Mouse (Mus musculus) midbrain, embryonic 14.5 days (tissue): ENCODE measurements around the gene Basp1. TPM values are rescaled to one million over a fixed set of nuclear protein-coding genes. Genes with fewer than 3 reads are reported as not detected.
A peak's percentile ranks its signal among the peaks of the same experiment; 100 is the strongest.

Experiments used
- ATAC-seq: fragments of 200-750 bp; cut with Nextera tagmentation; 2 replicates; pipeline ENCODE4 v1.8.0; 2017; ENCODE audit warnings: moderate number of reproducible peaks, moderate library complexity; ENCODE audit not compliant: low FRiP score, low TSS enrichment
- DNase-seq: peaks from one replicate; pipeline ENCODE4 v3.0.0-alpha.2; 2015
- H3K27ac ChIP-seq: fragments of 300-500 bp; sonication (generic); replicated peaks from 2 replicates; pipeline ENCODE4 v1.5.1; 2014; ENCODE audit warnings: mild to moderate bottlenecking, low read depth, low read length, moderate library complexity
- H3K27me3 ChIP-seq: fragments of 300-500 bp; sonication (generic); 2 replicates; pipeline ENCODE4 v1.6.1; 2014; ENCODE audit warnings: low read length, control low read depth, mixed read lengths; ENCODE audit not compliant: control insufficient read depth, insufficient read depth
- H3K36me3 ChIP-seq: fragments of 300-500 bp; sonication (generic); 2 replicates; pipeline ENCODE4 v1.6.1; 2014; ENCODE audit warnings: low read length, control low read depth; ENCODE audit not compliant: control insufficient read depth, insufficient read depth
- H3K4me1 ChIP-seq: fragments of 300-500 bp; sonication (generic); 2 replicates; pipeline ENCODE4 v1.6.1; 2014; ENCODE audit warnings: mild to moderate bottlenecking, antibody characterized with exemption, low read length, control low read depth; ENCODE audit not compliant: control insufficient read depth, insufficient read depth
- H3K4me2 ChIP-seq: fragments of 300-500 bp; sonication (generic); 2 replicates; pipeline ENCODE4 v1.6.1; 2014; ENCODE audit warnings: mild to moderate bottlenecking, low read length, moderate library complexity
- H3K4me3 ChIP-seq: fragments of 300-500 bp; sonication (generic); replicated peaks from 2 replicates; pipeline ENCODE4 v1.5.1; 2014; ENCODE audit warnings: low read depth, low read length
- H3K9ac ChIP-seq: fragments of 300-500 bp; sonication (generic); replicated peaks from 2 replicates; pipeline ENCODE4 v1.6.1; 2014; ENCODE audit warnings: mild to moderate bottlenecking, low read length, moderate library complexity
- H3K9me3 ChIP-seq: fragments of 300-500 bp; sonication (generic); 2 replicates; pipeline ENCODE4 v1.6.1; 2016; ENCODE audit warnings: low read length, control low read depth, mixed read lengths; ENCODE audit not compliant: control insufficient read depth
- WGBS: fragments of 180-500 bp; shearing (Covaris S2); extraction: QIAGEN DNeasy Blood & Tissue Kit; methylation state at CpG from one replicate; pipeline ENCODE4 v1.1.7; 2014; 5-methylcytosine and 5-hydroxymethylcytosine counted together
- polyA plus RNA-seq: library from polyadenylated mRNA; unstranded; fragments of >200 nt; fragmentation: Nextera tagmentation; extraction: Ambion mirVana; gene quantifications from 2 replicates; pipeline ENCODE4 v1.2.1, GENCODE M21; 2014

The Basp1 gene
- polyA plus RNA-seq, 1 experiment from 2014 or later: 227 TPM

DNA sequence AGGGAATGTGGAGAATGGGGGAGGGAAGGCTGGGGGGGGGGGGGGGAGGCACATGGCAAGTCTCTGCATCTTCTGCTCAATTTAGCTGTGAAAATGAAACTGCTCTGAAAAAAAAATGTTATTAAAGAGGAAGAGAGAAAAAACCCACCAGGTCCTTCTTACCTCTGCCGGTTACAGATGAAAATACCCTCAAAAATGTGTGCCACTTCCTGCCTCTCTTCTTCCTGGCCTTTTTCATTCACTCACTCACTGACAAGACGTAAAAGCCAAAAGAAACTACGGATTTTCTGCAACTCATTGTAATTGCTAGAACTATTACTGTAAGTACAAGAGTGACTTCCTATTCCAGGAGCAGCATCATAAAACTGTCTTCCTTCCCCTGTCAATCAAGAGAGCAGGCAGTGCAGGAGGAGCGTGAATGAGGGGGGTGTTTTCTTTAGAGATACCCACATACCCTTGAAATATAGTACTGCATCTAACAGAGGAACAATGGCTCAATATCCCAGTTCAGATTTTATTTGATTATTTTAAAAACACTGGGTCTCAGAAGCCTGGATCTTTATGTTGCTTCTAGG lies 21.0 kb downstream of the Basp1 start:
- ATAC-seq: no peak
- Histone ChIP-seq H3K27me3 (no peaks in the 10 kb centered on the region), H3K4me3 (no peak overlapping the region), H3K4me1 (peaks cover 47% of the 10 kb centered on the region), H3K4me2 (no peak overlapping the region), H3K36me3 (peaks cover 34% of the 10 kb centered on the region), H3K9ac (no peak overlapping the region), H3K9me3 (no peaks in the 10 kb centered on the region), H3K27ac (no peak overlapping the region)
- DNase-seq: no peak
- WGBS: 80% methylated on average over 4 of the region's 4 CpGs

GRCm38 (mm10) chr15:25391210-25391609 lies 22.4 kb downstream of the Basp1 start:
- H3K4me3 ChIP-seq: no peak overlapping the region
- H3K27ac ChIP-seq: no peak overlapping the region
- no peaks in the 10 kb centered on the region for H3K27me3 ChIP-seq
- H3K4me1 ChIP-seq: peaks cover 43% of the 10 kb centered on the region
- H3K4me2 ChIP-seq: no peak overlapping the region
- ATAC-seq (no peak), DNase-seq (no peak)
- H3K9ac ChIP-seq: no peak overlapping the region
- H3K36me3 ChIP-seq: peaks cover 43% of the 10 kb centered on the region
- H3K9me3 ChIP-seq: no peaks in the 10 kb centered on the region
- WGBS: 84% methylated on average over 5 of the region's 5 CpGs

- Histone ChIP-seq H3K9ac (no peak overlapping the region), H3K27me3 (no peaks in the 10 kb centered on the region), H3K4me2 (no peak overlapping the region), H3K36me3 (peaks cover 57% of the 10 kb centered on the region), H3K9me3 (no peaks in the 10 kb centered on the region), H3K4me3 (no peak overlapping the region), H3K27ac (no peak overlapping the region), H3K4me1 (peaks cover 35% of the 10 kb centered on the region; the same call in 1 of the 2 replicates)
- DNase-seq (peak; percentile 50), ATAC-seq (peak; percentile 34; the same call in 1 of the 2 replicates)
- 64% methylated on average over 6 of the region's 6 CpGs for WGBS
Observed at GRCm38 (mm10) chr15:25387572-25387971, 26.0 kb downstream of the Basp1 start.

DNA sequence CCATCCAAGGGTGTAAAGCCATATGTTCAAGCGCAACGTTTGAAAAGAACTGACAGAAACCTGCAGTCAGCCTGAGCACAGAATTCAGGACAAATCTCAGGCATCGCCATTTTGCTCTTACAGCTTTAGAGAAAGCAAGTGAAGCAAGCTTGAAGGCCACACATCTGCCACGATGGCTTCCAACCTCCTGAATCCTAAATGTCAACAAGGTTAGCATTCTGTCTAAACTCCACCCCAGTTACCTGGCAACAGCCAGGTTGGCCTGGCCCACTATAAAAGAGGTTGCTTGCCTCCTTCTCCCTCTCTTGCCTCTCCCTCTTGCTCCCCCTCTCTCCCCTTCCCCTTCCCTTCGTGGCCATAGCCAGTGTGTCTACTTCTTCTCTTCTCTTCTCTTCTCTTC lies 33.5 kb downstream of the Basp1 start:
- H3K27me3 ChIP-seq: no peaks in the 10 kb centered on the region
- no peak overlapping the region for H3K27ac ChIP-seq
- peaks cover 20% of the 10 kb centered on the region; the same call in 1 of the 2 replicates for H3K36me3 ChIP-seq
- no peak overlapping the region for H3K4me3 ChIP-seq
- no peak for DNase-seq
- ATAC-seq: no peak
- no peak overlapping the region for H3K4me2 ChIP-seq
- no peak overlapping the region for H3K9ac ChIP-seq
- H3K9me3 ChIP-seq: no peaks in the 10 kb centered on the region
- H3K4me1 ChIP-seq: peaks cover 56% of the 10 kb centered on the region
- 88% methylated on average over 5 of the region's 5 CpGs for WGBS

GRCm38 (mm10) chr15:25378707-25379106 lies 34.9 kb downstream of the Basp1 start:
- ATAC-seq: no peak
- WGBS: 90% methylated on average over 8 of the region's 8 CpGs
- H3K27me3 ChIP-seq: no peaks in the 10 kb centered on the region

DNA sequence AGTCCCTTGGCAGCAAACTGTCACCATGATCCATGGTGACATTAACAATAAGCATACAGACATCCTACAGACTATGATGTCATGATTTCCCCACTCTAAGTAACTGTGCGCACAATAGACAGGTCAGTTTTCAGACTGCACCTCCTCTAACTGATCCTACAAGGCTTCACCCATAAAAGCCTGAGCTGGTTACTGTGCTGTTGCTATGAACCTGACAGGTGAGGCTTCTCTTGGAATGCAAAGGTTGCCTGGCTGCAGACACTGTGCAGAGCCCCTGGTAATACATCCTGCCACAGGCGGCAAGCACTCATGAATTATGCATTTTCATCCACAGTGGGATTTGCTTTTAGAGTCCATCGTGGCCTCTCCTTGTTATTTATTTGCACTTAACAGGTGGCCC lies 36.6 kb downstream of the Basp1 start:
- ATAC-seq: peak; percentile 53; the same call in 1 of the 2 replicates
- Histone ChIP-seq H3K27ac (0 out of 2 replicates have a peak overlapping the region, but pooled peaks have one; percentile 9), H3K4me1 (peaks cover 63% of the 10 kb centered on the region)

More at GRCm38 (mm10) chr15:25378707-25379106, 34.9 kb downstream of the Basp1 start:
- Histone ChIP-seq H3K4me3 (no peak overlapping the region), H3K4me1 (peaks cover 52% of the 10 kb centered on the region), H3K9me3 (no peaks in the 10 kb centered on the region), H3K9ac (no peak overlapping the region), H3K36me3 (peaks cover 20% of the 10 kb centered on the region; the same call in 1 of the 2 replicates), H3K27ac (no peak overlapping the region), H3K4me2 (no peak overlapping the region)
- no peak for DNase-seq

DNA sequence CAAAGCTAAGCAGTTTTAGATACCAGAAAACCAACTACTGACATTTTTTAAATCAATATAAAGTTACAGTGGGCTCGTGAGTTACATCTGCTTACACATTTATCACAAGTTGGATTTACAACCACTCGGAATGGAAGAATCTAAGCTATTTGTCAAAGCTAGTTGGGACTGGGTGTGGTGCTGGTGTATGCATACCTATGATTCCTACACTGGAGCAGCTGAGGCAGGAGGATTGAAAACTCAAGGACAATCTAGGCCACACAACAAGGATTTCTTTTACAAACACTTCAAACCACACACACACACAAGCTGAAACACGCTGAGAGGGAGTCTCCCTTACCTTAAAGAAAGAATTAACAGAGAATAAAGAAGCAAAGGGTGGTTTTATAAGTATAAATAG lies 40.1 kb downstream of the Basp1 start:
- H3K4me2 ChIP-seq: no peak overlapping the region
- no peaks in the 10 kb centered on the region for H3K27me3 ChIP-seq
- peaks cover 63% of the 10 kb centered on the region for H3K4me1 ChIP-seq
- no peak overlapping the region for H3K4me3 ChIP-seq
- H3K9ac ChIP-seq: no peak overlapping the region
- no peak overlapping the region for H3K27ac ChIP-seq
- DNase-seq (no peak), ATAC-seq (no peak)
- no peaks in the 10 kb centered on the region for H3K9me3 ChIP-seq
- H3K36me3 ChIP-seq: no peaks in the 10 kb centered on the region
- WGBS: 77% methylated on average over 3 of the region's 3 CpGs

More for the DNA sequence above, 36.6 kb downstream of the Basp1 start:
- 26% methylated on average over 3 of the region's 3 CpGs for WGBS
- Histone ChIP-seq H3K4me3 (no peak overlapping the region), H3K9me3 (no peaks in the 10 kb centered on the region), H3K9ac (no peak overlapping the region), H3K4me2 (peak overlapping the region; percentile 18; the same call in 1 of the 2 replicates), H3K27me3 (no peaks in the 10 kb centered on the region), H3K36me3 (peaks cover 8% of the 10 kb centered on the region; the same call in 1 of the 2 replicates)
- peak; percentile 62 for DNase-seq

DNA sequence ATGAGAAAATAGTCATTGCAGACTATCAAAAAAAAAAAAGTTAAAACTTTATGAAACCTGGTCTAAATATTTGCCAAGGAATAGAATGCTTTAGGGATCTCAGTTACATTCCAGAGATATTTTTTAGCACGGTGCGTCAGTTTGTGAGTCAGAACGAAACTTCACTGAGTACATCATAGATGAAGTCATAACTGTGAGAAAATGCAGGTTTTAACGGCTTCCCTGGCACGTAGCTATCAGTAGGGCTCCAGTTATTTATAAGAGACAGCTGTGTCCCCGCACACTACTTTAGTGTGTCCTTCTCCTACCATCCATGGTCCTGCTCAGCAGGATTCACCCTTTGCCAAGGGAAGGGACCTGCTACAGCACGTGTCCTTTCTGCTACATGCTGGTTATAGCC lies 44.0 kb downstream of the Basp1 start:
- Histone ChIP-seq H3K9ac (no peak overlapping the region), H3K27me3 (no peaks in the 10 kb centered on the region), H3K4me3 (no peak overlapping the region), H3K4me2 (no peak overlapping the region), H3K36me3 (peaks cover 2% of the 10 kb centered on the region), H3K4me1 (peaks cover 55% of the 10 kb centered on the region), H3K9me3 (no peaks in the 10 kb centered on the region), H3K27ac (no peak overlapping the region)
- WGBS: 71% methylated on average over 7 of the region's 7 CpGs
- no peak for ATAC-seq
- DNase-seq: no peak

GRCm38 (mm10) chr15:25365503-25365902 lies 48.1 kb downstream of the Basp1 start:
- Histone ChIP-seq H3K9ac (no peak overlapping the region), H3K27me3 (no peaks in the 10 kb centered on the region), H3K4me2 (peak overlapping the region; percentile 52), H3K36me3 (peaks cover 20% of the 10 kb centered on the region), H3K27ac (peak overlapping the region; percentile 81), H3K4me1 (peaks cover 52% of the 10 kb centered on the region), H3K9me3 (no peaks in the 10 kb centered on the region), H3K4me3 (no peak overlapping the region)
- DNase-seq (no peak), ATAC-seq (no peak)
- 15% methylated on average over 5 of the region's 5 CpGs for WGBS
